Mouse (Mus musculus) monocyte, adult 59 days (primary cell): ENCODE data around the gene A1cf. TPM values are rescaled to one million over a fixed set of nuclear protein-coding genes. Genes with fewer than 3 reads are reported as not detected.

Source experiments
- total RNA-seq, 2 experiments: library from RNA; stranded (reverse); gene quantifications; one replicate each; pipeline ENCODE4 v1.2.4; 2023

A1cf gene
- not detected for total RNA-seq

DNA sequence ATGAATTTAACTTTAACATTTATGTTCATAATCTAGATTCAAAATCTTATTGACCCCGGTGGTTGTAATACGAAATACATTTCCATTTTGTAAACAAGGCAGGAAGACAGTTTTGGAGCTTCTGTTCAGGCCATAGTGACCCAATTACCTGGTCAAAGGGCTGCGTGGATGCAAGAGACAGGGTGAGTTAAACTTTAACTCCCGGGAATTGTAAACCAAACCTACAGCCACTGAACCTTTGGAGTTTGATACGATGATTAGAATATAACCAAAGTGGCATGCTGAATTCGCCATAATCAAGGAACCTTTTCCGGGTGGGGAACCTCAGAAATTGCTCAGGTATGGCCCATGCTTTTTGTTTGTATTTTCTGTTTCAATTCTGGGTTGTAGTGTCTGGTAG, at the start of gene A1cf:
TSS of gene A1cf (plus strand) at position 244 of the 400 bp plus-strand sequence.

Other genes with a start within 250 kb of the A1cf start
- not detected for gene Prkg1, start 103.7 kb upstream of the A1cf start, total RNA-seq
- 1 to 10 TPM; 5.2 to 8.4 TPM for gene Asah2, start 239.4 kb downstream of the A1cf start, total RNA-seq